Mouse (Mus musculus) spleen, adult 2 months (tissue): ENCODE measurements around the gene Morn3.

Source experiments
- CTCF ChIP-seq: fragments of 200-500 bp; IDR thresholded peaks from 2 replicates; pipeline ENCODE4 v1.5.1; 2011; ENCODE audit warnings: mild to moderate bottlenecking, inconsistent platforms; ENCODE audit not compliant: insufficient read depth, insufficient read length, insufficient replicate concordance; ENCODE audit errors: extremely low read depth
- POLR2A ChIP-seq: fragments of 200-500 bp; IDR thresholded peaks from 2 replicates; pipeline ENCODE4 v1.6.1; 2011; ENCODE audit warnings: low read depth, low read length, inconsistent platforms

- no peak for TF ChIP-seq POLR2A
- TF ChIP-seq CTCF: no peak
Measured at GRCm38 (mm10) chr5:123067395-123067995, 20.7 kb upstream of the Morn3 start.
